Mouse (Mus musculus) heart, postnatal 0 days (tissue): ENCODE data around the gene Sfi1. TPM values are rescaled to one million over a fixed set of nuclear protein-coding genes. Genes with fewer than 3 reads are reported as not detected.
A peak's percentile ranks its signal among the peaks of the same experiment; 100 is the strongest.
"Not testable (repeated sequence)": the region's sequence is repeated elsewhere in the genome, so short reads cannot be mapped to it uniquely, and the experiment has no call there.

Source experiments
- ATAC-seq: fragments of 200-750 bp; cut with Nextera tagmentation; 2 replicates; pipeline ENCODE4 v1.8.0; 2017; ENCODE audit warnings: low read depth, moderate number of reproducible peaks, moderate library complexity; ENCODE audit not compliant: insufficient read depth
- DNase-seq: peaks from one replicate; pipeline ENCODE4 v3.0.0-alpha.2; 2016; ENCODE audit warnings: low spot score
- H3K27ac ChIP-seq: fragments of 300-500 bp; sonication (generic); 2 replicates; pipeline ENCODE4 v1.5.1; 2014; ENCODE audit warnings: low read depth, mild to moderate bottlenecking
- H3K27me3 ChIP-seq: fragments of 300-500 bp; sonication (generic); 2 replicates; pipeline ENCODE4 v1.6.1; 2014; ENCODE audit warnings: low read length, mixed read lengths; ENCODE audit not compliant: control insufficient read depth, insufficient read depth
- H3K36me3 ChIP-seq: fragments of 300-500 bp; sonication (generic); replicated peaks from 2 replicates; pipeline ENCODE4 v1.6.1; 2014; ENCODE audit warnings: low read length, mixed read lengths; ENCODE audit not compliant: control insufficient read depth, insufficient read depth
- H3K4me1 ChIP-seq: fragments of 300-500 bp; sonication (generic); 2 replicates; pipeline ENCODE4 v1.6.1; 2014; ENCODE audit warnings: antibody characterized with exemption; ENCODE audit not compliant: control insufficient read depth, insufficient read depth
- H3K4me2 ChIP-seq: fragments of 300-500 bp; sonication (generic); 2 replicates; pipeline ENCODE4 v1.6.1; 2014; ENCODE audit warnings: low read depth, mild to moderate bottlenecking, low read length, moderate library complexity
- H3K4me3 ChIP-seq: fragments of 300-500 bp; sonication (generic); 2 replicates; pipeline ENCODE4 v1.5.1; 2014; ENCODE audit warnings: low read depth, low read length
- H3K9ac ChIP-seq: fragments of 300-500 bp; sonication (generic); replicated peaks from 2 replicates; pipeline ENCODE4 v1.6.1; 2014; ENCODE audit warnings: low read depth, low read length, mixed read lengths
- H3K9me3 ChIP-seq: fragments of 300-500 bp; sonication (generic); replicated peaks from 2 replicates; pipeline ENCODE4 v1.6.1; 2016; ENCODE audit warnings: low read length; ENCODE audit not compliant: control insufficient read depth
- CTCF ChIP-seq: IDR thresholded peaks from 2 replicates; pipeline ENCODE4 v1.5.1; 2016; ENCODE audit warnings: antibody characterized with exemption, control low read depth, low read depth
- EP300 ChIP-seq: IDR thresholded peaks from 2 replicates; pipeline ENCODE4 v1.6.1; 2016; ENCODE audit warnings: antibody characterized with exemption, low read depth
- WGBS: fragments of 180-500 bp; shearing (Covaris S2); extraction: QIAGEN DNeasy Blood & Tissue Kit; methylation state at CpG from one replicate; pipeline ENCODE4 v1.1.7; 2014; 5-methylcytosine and 5-hydroxymethylcytosine counted together
- polyA plus RNA-seq: library from polyadenylated mRNA; unstranded; fragments of >200 nt; fragmentation: Nextera tagmentation; extraction: Ambion mirVana; gene quantifications from 2 replicates; pipeline ENCODE4 v1.2.1, GENCODE M21; 2015
- total RNA-seq: library from RNA; depleted of rRNA; stranded (reverse); fragments of >200 nt; gene quantifications from 2 replicates; pipeline ENCODE4 v1.2.3, GENCODE M21; 2014; ENCODE audit warnings: low replicate concordance

Sfi1 gene
- total and polyA plus RNA-seq, 2 experiments from 2014 or later: 5.4 to 13.2 TPM

DNA sequence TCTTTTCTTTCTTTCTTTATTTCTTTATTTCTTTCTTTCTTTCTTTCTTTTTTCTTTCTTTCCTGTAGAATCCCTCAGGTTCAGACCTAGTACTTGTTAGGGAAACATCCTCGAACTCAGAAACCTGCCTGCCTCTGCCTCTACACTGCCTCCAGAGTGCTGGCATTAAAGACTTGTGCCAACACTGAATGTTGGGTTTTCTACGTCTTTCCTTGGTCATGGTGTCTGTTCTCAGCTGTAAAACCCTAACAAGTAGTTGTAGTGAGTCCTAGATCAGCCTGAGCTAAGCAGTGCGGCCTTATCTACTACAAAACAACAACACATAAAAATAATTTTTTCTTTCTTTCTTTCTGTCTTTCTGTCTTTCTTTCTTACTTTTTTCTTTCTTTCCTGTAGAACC is 78.9 kb downstream of the Sfi1 start:
- ATAC-seq (no peak), DNase-seq (no peak)
- Histone ChIP-seq H3K4me1 (no peaks in the 10 kb centered on the region), H3K27ac (no peak overlapping the region), H3K9ac (no peak overlapping the region), H3K9me3 (peaks cover 6% of the 10 kb centered on the region; the same call in 1 of the 2 replicates), H3K4me3 (no peak overlapping the region), H3K27me3 (no peaks in the 10 kb centered on the region), H3K4me2 (no peak overlapping the region), H3K36me3 (no peaks in the 10 kb centered on the region)
- 50% methylated on average over 3 of the region's 3 CpGs for WGBS
- no peak for TF ChIP-seq CTCF
- no peak for TF ChIP-seq EP300

- H3K9me3 ChIP-seq: peaks cover 38% of the 10 kb centered on the region
Measured at GRCm38 (mm10) chr11:3106154-3106553, 87.1 kb downstream of the Sfi1 start.

DNA sequence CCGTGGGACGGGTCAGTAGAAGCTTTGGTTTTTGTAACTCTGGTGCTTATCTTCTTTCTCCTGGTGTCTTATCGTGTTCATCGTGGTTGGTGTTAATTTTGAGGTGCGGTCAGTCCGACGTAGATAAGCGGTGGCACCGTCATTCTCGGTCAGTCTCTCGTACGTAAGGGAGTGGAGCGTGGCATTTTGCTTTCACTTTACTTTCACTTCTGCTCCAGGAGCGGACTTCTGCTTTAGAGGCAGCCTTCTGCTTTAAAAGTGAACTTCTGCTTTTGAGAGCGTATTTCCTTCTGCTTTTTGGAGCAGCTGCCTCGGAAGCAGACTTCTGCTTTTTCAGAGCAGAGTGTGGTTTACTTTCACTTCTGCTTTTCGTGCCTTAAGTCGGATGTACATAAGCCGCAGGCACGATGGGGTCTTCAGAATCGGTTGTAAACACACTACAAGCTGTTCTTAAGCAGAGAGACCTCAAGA is 88.0 kb downstream of the Sfi1 start:
- DNase-seq (no peak), ATAC-seq (no peak)
- no peaks in the 10 kb centered on the region for H3K36me3 ChIP-seq
- H3K4me2 ChIP-seq: no peak overlapping the region
- H3K4me3 ChIP-seq: peak overlapping the region; percentile 5; the same call in 1 of the 2 replicates
- no peaks in the 10 kb centered on the region for H3K4me1 ChIP-seq
- H3K27me3 ChIP-seq: no peaks in the 10 kb centered on the region
- TF ChIP-seq EP300 (no peak), CTCF (no peak)
- no peak overlapping the region for H3K9ac ChIP-seq
- H3K27ac ChIP-seq: peak overlapping the region; percentile 22; the same call in 1 of the 2 replicates
- H3K9me3 ChIP-seq: peaks cover 37% of the 10 kb centered on the region
- 83% methylated on average over 21 of the region's 21 CpGs for whole genome bisulfite sequencing

More at GRCm38 (mm10) chr11:3106154-3106553, 87.1 kb downstream of the Sfi1 start:
- TF ChIP-seq EP300: no peak
- TF ChIP-seq CTCF: no peak
- Histone ChIP-seq H3K9ac (no peak overlapping the region), H3K4me1 (no peaks in the 10 kb centered on the region), H3K36me3 (no peaks in the 10 kb centered on the region), H3K27me3 (no peaks in the 10 kb centered on the region), H3K4me2 (no peak overlapping the region), H3K4me3 (no peak overlapping the region), H3K27ac (no peak overlapping the region)
- WGBS: 62% methylated on average over 3 of the region's 3 CpGs
- ATAC-seq (no peak), DNase-seq (no peak)

- H3K9me3 ChIP-seq: peaks cover 42% of the 10 kb centered on the region
- WGBS: 81% methylated on average over 20 of the region's 20 CpGs
- H3K36me3 ChIP-seq, H3K9ac ChIP-seq, H3K4me1 ChIP-seq, DNase-seq, H3K4me2 ChIP-seq, H3K27me3 ChIP-seq, ATAC-seq: not testable (repeated sequence)
- H3K27ac ChIP-seq: peak overlapping the region; percentile 22; the same call in 1 of the 2 replicates
- H3K4me3 ChIP-seq: peak overlapping the region; percentile 5; the same call in 1 of the 2 replicates
Measured at GRCm38 (mm10) chr11:3104501-3105260, 88.6 kb downstream of the Sfi1 start.

GRCm38 (mm10) chr11:3103619-3104164 is 89.6 kb downstream of the Sfi1 start:
- ATAC-seq: no peak
- 70% methylated on average over 7 of the region's 7 CpGs for WGBS
- no peaks in the 10 kb centered on the region for H3K4me1 ChIP-seq
- no peak overlapping the region for H3K27ac ChIP-seq
- TF ChIP-seq CTCF (no peak), EP300 (no peak)
- no peaks in the 10 kb centered on the region for H3K36me3 ChIP-seq
- H3K4me3 ChIP-seq: no peak overlapping the region
- DNase-seq: no peak
- peaks cover 42% of the 10 kb centered on the region for H3K9me3 ChIP-seq
- no peaks in the 10 kb centered on the region for H3K27me3 ChIP-seq
- no peak overlapping the region for H3K9ac ChIP-seq
- H3K4me2 ChIP-seq: no peak overlapping the region

DNA sequence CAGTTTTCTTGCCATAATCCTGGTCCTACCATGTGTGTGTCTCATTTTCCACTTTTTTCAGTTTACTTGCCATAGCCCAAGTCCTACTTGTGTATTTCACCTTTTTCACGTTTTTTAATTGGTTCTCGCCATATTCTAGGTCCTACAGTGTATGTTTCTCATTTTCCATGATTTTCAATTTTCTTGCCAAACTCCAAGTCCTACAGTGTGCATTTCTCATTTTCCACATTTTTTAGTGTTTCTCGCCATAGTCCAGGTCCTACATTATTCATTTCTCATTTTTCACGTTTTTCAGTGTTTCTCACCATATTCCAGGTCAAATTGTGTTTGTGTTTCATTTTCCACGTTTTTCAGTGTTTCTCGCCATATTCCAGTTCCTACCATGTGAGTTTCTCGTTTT is 90.6 kb downstream of the Sfi1 start:
- not testable (repeated sequence) for DNase-seq, H3K9ac ChIP-seq, H3K4me2 ChIP-seq, H3K36me3 ChIP-seq, H3K4me1 ChIP-seq, H3K4me3 ChIP-seq, ATAC-seq, H3K27me3 ChIP-seq, H3K27ac ChIP-seq
- peaks cover 42% of the 10 kb centered on the region for H3K9me3 ChIP-seq
- 70% methylated on average over 7 of the region's 7 CpGs for WGBS
